Mouse (Mus musculus) Patski (cell line): ENCODE measurements at regions not wholly inside any gene's neighbourhood (a gene's known extent, or its start where the extent isn't known, plus 50 kb on each side); places are given as distances from the start of the nearest gene placed in this dataset.
"Not testable (repeated sequence)": the region's sequence is repeated elsewhere in the genome, so short reads cannot be mapped to it uniquely, and the experiment has no call there.

Experiments used
- ATAC-seq: fragments of 100-300 bp; one replicate; pipeline ENCODE4 v1.8.0; 2021
- CTCF ChIA-PET: fragments of 350-600 bp; sonication (Branson Sonifier 250); formaldehyde crosslinking; loops from one replicate; lab custom pipeline; 2022; ENCODE audit warnings: inconsistent platforms; lab: Charles Lee
- POLR2A ChIA-PET: fragments of 350-600 bp; sonication (Branson Sonifier 250); formaldehyde crosslinking; loops from one replicate; lab custom pipeline; 2022; ENCODE audit warnings: antibody characterized with exemption, inconsistent platforms; lab: Charles Lee
- DNase-seq: peaks from one replicate; pipeline ENCODE4 v3.0.0-alpha.2; 2011; ENCODE audit warnings: low read depth, low spot score
- H3K27me3 ChIP-seq: fragments of 371-371 bp; one replicate; pipeline ENCODE4 v1.5.1; 2021
- CTCF ChIP-seq: fragments of 100-300 bp; IDR thresholded peaks from one replicate; pipeline ENCODE4 v1.5.1; 2021
- in situ Hi-C: fragments of 300-500 bp; cut with MboI; formaldehyde crosslinking; loops from 3 replicates; pipeline ENCODE4 v1.11.1; 2018; ENCODE audit warnings: low pct_unique_long_range_greater_than_20kb, mixed read lengths

GRCm38 (mm10) chr3:117265790-117266189, 94.9 kb downstream of the Plppr4 start:
- ChIA-PET CTCF (no interaction called here), POLR2A (no interaction called here)
- no peak for DNase-seq
- no peak for ATAC-seq
- no peaks in the 10 kb centered on the region for H3K27me3 ChIP-seq
- in situ Hi-C loops, result no loop called here
- TF ChIP-seq CTCF, result no peak

- TF ChIP-seq CTCF, result no peak
- CTCF ChIA-PET, result no interaction called here
- no peak for DNase-seq
- POLR2A ChIA-PET, result no interaction called here
- H3K27me3 ChIP-seq, result no peaks in the 10 kb centered on the region
- in situ Hi-C loops, result no loop called here
- no peak for ATAC-seq
These were observed 112.8 kb downstream of the Plppr4 start for GRCm38 (mm10) chr3:117247833-117248232.

DNA sequence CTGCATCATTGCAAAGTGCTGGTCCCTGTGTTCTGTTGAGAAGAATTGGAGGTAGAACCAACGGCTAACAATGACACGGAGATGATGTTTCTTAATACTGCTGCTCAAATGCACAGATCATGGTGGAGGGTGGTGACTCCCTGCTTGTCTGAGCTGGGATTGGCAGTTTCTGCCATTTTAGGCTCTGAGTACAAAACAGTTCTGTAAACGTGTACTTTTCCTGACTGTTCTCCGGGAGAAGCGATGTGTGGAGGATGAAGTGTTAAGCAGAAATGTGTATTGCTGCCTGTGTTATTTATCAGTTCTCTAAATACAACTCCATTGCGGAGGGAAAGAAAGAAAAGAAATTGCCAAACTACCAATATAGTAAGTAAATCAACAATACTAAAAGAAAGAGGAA, 118.9 kb downstream of the Plppr4 start:
- POLR2A ChIA-PET, result no interaction called here
- ATAC-seq, result no peak

DNA sequence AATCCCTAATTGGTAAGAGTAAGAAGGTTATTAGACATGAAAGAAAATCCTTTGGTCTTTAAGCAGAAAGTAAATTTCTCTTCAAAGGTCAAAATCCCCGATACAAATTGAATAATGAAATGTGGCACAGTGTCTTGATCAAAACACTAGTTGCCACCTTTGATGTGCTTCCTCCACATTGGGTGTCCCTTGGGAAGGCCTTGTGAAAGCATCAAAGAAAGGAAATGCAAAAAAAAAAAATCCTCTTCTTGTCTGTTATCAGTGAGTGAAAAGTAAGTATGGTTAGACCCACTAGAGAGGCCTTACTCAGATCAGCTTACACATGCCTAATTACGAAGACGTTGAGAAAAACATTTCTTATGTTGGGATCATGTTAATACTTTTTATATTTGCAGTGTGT, 134.1 kb downstream of the Plppr4 start:
- TF ChIP-seq CTCF, result no peak
- ChIA-PET CTCF (no interaction called here), POLR2A (no interaction called here)
- in situ Hi-C loops, result no loop called here
- no peaks in the 10 kb centered on the region for H3K27me3 ChIP-seq
- no peak for ATAC-seq
- DNase-seq, result no peak

More for the DNA sequence above, 118.9 kb downstream of the Plppr4 start:
- no peak for TF ChIP-seq CTCF
- no peaks in the 10 kb centered on the region for H3K27me3 ChIP-seq
- no peak for DNase-seq
- in situ Hi-C loops, result no loop called here
- CTCF ChIA-PET, result no interaction called here

DNA sequence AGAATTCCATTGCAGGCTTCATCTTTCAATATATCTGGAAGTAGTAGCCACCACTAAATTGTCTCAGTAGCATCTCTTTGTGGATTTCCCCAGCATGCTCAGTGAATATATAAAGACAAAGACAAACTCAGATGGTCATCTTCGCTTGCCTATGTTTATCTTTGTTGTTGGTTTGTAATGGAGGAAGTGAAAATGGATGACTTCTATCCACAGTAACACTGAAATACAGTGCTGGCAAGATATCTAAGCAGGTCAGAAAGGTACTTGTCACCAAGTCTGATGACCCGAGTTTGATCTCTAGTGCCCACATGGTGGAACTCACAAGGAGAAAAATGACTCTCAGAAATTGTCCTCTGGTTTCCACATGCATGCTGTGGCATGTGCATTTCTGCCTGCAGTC, 135.6 kb downstream of the Plppr4 start:
- CTCF ChIA-PET, result interaction anchor here (1.8 kb wide), 1 partner anchor 10 kb away, joined by 5 read pairs; no protein-coding TSS in a partner anchor
- in situ Hi-C loops, result no loop called here
- POLR2A ChIA-PET, result no interaction called here
- no peaks in the 10 kb centered on the region for H3K27me3 ChIP-seq
- TF ChIP-seq CTCF, result no peak
- DNase-seq (no peak), ATAC-seq (no peak)

GRCm38 (mm10) chr3:117217952-117218351, 142.7 kb downstream of the Plppr4 start:
- ATAC-seq, result no peak
- ChIA-PET CTCF (interaction anchor here (1.2 to 1.3 kb wide), 2 partner anchors 13 to 226 kb away, joined by 3 read pairs; no protein-coding TSS in a partner anchor), POLR2A (no interaction called here)
- in situ Hi-C loops, result no loop called here
- H3K27me3 ChIP-seq, result no peaks in the 10 kb centered on the region
- no peak for TF ChIP-seq CTCF
- no peak for DNase-seq

GRCm38 (mm10) chr3:117191903-117192302, 168.8 kb downstream of the Plppr4 start:
- POLR2A ChIA-PET, result no interaction called here
- CTCF ChIA-PET, result no interaction called here
- DNase-seq (no peak), ATAC-seq (no peak)
- peaks cover 4% of the 10 kb centered on the region for H3K27me3 ChIP-seq
- no peak for TF ChIP-seq CTCF
- in situ Hi-C loops, result no loop called here

DNA sequence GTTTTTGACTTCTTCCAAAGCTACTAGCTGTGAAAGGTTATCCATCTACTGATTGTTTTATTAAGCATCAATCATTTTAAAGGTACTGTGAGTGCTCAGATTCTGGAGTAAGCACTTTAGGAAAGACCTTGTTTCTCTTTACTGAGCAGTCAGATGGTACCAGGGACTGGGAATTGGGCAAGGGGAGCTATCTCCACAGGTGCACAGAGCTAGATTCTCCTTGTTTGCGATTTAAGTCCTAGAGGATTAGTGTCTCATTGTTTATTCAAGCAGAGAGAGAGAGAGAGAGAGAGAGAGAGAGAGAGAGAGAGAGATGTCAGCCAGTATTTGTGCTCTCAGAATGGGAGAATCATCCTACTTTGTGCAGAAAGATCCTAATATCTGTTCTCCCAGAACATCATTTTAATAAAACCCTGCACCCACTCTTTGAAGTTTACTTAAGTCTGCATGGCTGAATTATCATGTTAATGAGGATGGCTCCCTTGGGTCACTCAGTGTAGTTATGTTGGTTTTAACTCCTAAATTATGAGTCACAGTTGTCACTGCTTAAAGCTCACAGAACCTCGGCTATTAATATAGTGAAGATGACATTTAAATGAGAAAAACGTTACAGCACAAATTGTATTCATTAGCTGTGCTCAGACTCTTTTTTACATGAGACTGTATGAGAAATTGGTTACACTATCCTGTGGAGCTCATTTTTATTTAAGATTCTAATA, 171.7 kb downstream of the Plppr4 start:
- DNase-seq, result no peak
- TF ChIP-seq CTCF, result no peak
- ATAC-seq, result no peak
- ChIA-PET POLR2A (no interaction called here), CTCF (interaction anchor here (1.0 to 1.8 kb wide), 2 partner anchors 11 to 265 kb away, joined by 3 to 4 read pairs; no protein-coding TSS in a partner anchor)
- in situ Hi-C loops, result no loop called here
- H3K27me3 ChIP-seq, result peaks cover 5% of the 10 kb centered on the region

DNA sequence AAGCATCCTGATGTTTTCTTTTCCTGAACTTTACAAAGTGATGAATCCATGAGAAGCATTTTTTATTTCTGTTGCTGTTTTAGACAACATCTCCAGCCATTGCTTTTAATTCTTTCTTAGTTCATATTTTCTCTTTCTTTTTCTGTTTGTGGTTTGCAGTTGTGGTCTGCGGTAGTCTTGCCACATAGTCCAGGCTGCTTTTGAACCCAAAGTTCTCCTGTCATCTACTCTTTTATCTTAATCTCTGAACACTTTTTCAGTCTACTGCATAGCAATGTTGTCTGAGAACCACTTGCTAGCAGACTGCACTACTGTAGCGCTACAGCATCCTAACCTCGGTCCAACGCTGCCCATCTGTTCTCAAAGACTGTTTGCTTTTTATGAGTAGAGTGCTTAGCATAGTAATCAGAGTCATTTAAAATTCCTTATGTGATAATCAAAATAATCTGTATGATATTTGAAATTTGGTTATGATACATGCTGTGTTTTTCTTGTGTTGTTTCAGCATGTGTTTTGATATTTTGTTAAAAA, 177.0 kb downstream of the Plppr4 start:
- no peak for ATAC-seq
- in situ Hi-C loops, result no loop called here
- peaks cover 5% of the 10 kb centered on the region for H3K27me3 ChIP-seq
- CTCF ChIA-PET, result no interaction called here
- no peak for DNase-seq
- TF ChIP-seq CTCF, result no peak
- POLR2A ChIA-PET, result no interaction called here

- POLR2A ChIA-PET, result no interaction called here
These were observed 190.9 kb downstream of the Plppr4 start for GRCm38 (mm10) chr3:117169740-117170139.

GRCm38 (mm10) chr3:117163046-117163445, 194.3 kb upstream of the Palmd start:
- in situ Hi-C loops, result no loop called here
- POLR2A ChIA-PET, result no interaction called here
- no peaks in the 10 kb centered on the region for H3K27me3 ChIP-seq
- TF ChIP-seq CTCF, result no peak
- ATAC-seq (no peak), DNase-seq (no peak)
- CTCF ChIA-PET, result interaction anchor here (1.3 kb wide), 1 partner anchor 9 kb away, joined by 3 read pairs; no protein-coding TSS in a partner anchor

More at GRCm38 (mm10) chr3:117169740-117170139, 190.9 kb downstream of the Plppr4 start:
- no peak for ATAC-seq
- TF ChIP-seq CTCF, result no peak
- CTCF ChIA-PET, result no interaction called here
- in situ Hi-C loops, result no loop called here
- no peak for DNase-seq
- H3K27me3 ChIP-seq, result no peaks in the 10 kb centered on the region

DNA sequence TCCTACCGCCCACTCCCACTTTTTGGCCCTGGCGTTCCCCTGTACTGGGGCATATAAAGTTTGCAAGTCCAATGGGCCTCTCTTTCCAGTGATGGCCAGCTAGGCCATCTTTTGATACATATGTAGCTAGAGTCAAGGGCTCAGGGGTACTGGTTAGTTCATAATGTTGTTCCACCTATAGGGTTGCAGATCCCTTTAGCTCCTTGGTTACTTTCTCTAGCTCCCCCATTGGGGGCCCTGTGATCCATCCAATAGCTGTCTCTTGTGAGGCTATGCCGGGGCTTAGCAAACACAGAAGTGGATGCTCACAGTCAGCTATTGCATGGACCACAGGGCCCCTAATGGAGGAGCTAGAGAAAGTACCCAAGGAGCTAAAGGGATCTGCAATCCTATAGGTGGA, 191.9 kb upstream of the Palmd start:
- DNase-seq, H3K27me3 ChIP-seq, ATAC-seq, in situ Hi-C loops, POLR2A ChIA-PET: not testable (repeated sequence)
- CTCF ChIA-PET, result interaction anchor here (1.2 kb wide), 1 partner anchor 10 kb away, joined by 3 read pairs; no protein-coding TSS in a partner anchor
